Mouse (Mus musculus): ENCODE data around the gene Ext2. TPM values are rescaled to one million over a fixed set of nuclear protein-coding genes. Genes with fewer than 3 reads are reported as not detected.

The Ext2 gene
- polyA plus RNA-seq (2015; fragmentation: Illumina TruSeq; extraction: RNeasy Lipid Tissue Mini Kit (QIAGEN cat#74804); ENCODE audit: low read depth, low replicate concordance), result 28.3 TPM

GRCm38 (mm10) chr2:93822045-93822749 lies at the start of gene Ext2:
Gene Ext2 (minus strand): TSS chr2:93822568.

GRCm38 (mm10) chr2:93869107-93869600 lies 46.8 kb upstream of the Ext2 start, which contains the start of gene Accsl:
Gene Accsl (minus strand): TSS chr2:93869157.

GRCm38 (mm10) chr2:93849505-93850089 lies 27.2 kb upstream of the Ext2 start, which contains the start of gene Accs:
Gene Accs (minus strand): TSS chr2:93849943.

Other genes starting within 250 kb of the Ext2 start
- 0.59 TPM for gene Alx4, start 180.2 kb downstream of the Ext2 start, polyA plus RNA-seq (2015; fragmentation: Illumina TruSeq; extraction: RNeasy Lipid Tissue Mini Kit (QIAGEN cat#74804); ENCODE audit: low read depth, low replicate concordance)
- 5.2 TPM for gene Accs, start 27.4 kb upstream of the Ext2 start, polyA plus RNA-seq (2015; fragmentation: Illumina TruSeq; extraction: RNeasy Lipid Tissue Mini Kit (QIAGEN cat#74804); ENCODE audit: low read depth, low replicate concordance)
- 0.97 TPM for gene Accsl, start 46.6 kb upstream of the Ext2 start, polyA plus RNA-seq (2015; fragmentation: Illumina TruSeq; extraction: RNeasy Lipid Tissue Mini Kit (QIAGEN cat#74804); ENCODE audit: low read depth, low replicate concordance)
- gene Gm13889, start 134.6 kb upstream of the Ext2 start, polyA plus RNA-seq (2015; fragmentation: Illumina TruSeq; extraction: RNeasy Lipid Tissue Mini Kit (QIAGEN cat#74804); ENCODE audit: low read depth, low replicate concordance), result 23.1 TPM
- gene Gm27027, start 173.8 kb upstream of the Ext2 start, polyA plus RNA-seq (2015; fragmentation: Illumina TruSeq; extraction: RNeasy Lipid Tissue Mini Kit (QIAGEN cat#74804); ENCODE audit: low read depth, low replicate concordance), result not detected
- 26.4 TPM for gene Alkbh3, start 188.2 kb upstream of the Ext2 start, polyA plus RNA-seq (2015; fragmentation: Illumina TruSeq; extraction: RNeasy Lipid Tissue Mini Kit (QIAGEN cat#74804); ENCODE audit: low read depth, low replicate concordance)